Mouse (Mus musculus) ovary, postnatal 10 days (tissue): ENCODE results near the gene Wdr83.

Source experiments
- DNase-seq: peaks from one replicate; pipeline ENCODE4 v3.0.0; 2022; ENCODE audit warnings: low spot score

Gene Wdr83

GRCm38 (mm10) chr8:85076993-85077392, 4.1 kb downstream of the Wdr83 start:
- DNase-seq = no peak

- no peak for DNase-seq
These were observed 5.1 kb downstream of the Wdr83 start for GRCm38 (mm10) chr8:85076001-85076400.

- DNase-seq = no peak
These were observed 6.5 kb downstream of the Wdr83 start for GRCm38 (mm10) chr8:85074617-85075016.

- no peak for DNase-seq
These were observed 6.9 kb downstream of the Wdr83 start for GRCm38 (mm10) chr8:85074167-85074566.

GRCm38 (mm10) chr8:85073041-85073612, 8.0 kb downstream of the Wdr83 start:
- DNase-seq = no peak

GRCm38 (mm10) chr8:85072364-85072929, 8.7 kb downstream of the Wdr83 start:
- DNase-seq = no peak

GRCm38 (mm10) chr8:85071514-85072281, 9.4 kb downstream of the Wdr83 start, which contains the start of gene Dhps:
Gene Dhps (plus strand): TSS chr8:85071757.
- peak; percentile 69 for DNase-seq

GRCm38 (mm10) chr8:85071041-85071440, 10.1 kb downstream of the Wdr83 start:
- no peak for DNase-seq

GRCm38 (mm10) chr8:85067982-85068381, 13.1 kb downstream of the Wdr83 start, which contains the start of gene Gm5741:
Gene Gm5741 (minus strand): TSS chr8:85067982.
- no peak for DNase-seq

GRCm38 (mm10) chr8:85067155-85067554, 14.0 kb downstream of the Wdr83 start:
- DNase-seq = no peak

- no peak for DNase-seq
These were observed 15.9 kb downstream of the Wdr83 start for GRCm38 (mm10) chr8:85065213-85065612.

GRCm38 (mm10) chr8:85062603-85063002, 18.5 kb downstream of the Wdr83 start:
- DNase-seq = no peak

GRCm38 (mm10) chr8:85059879-85060616, 21.1 kb downstream of the Wdr83 start, which contains the start of gene Fbxw9:
Gene Fbxw9 (plus strand): TSS chr8:85060055.
- peak; percentile 72 for DNase-seq

GRCm38 (mm10) chr8:85057367-85057766, 23.7 kb downstream of the Wdr83 start:
- no peak for DNase-seq

- no peak for DNase-seq
These were observed 37.5 kb downstream of the Wdr83 start for GRCm38 (mm10) chr8:85043619-85044018.

GRCm38 (mm10) chr8:85037681-85038531, 43.2 kb downstream of the Wdr83 start:
- DNase-seq = peak; percentile 30

- DNase-seq = no peak
These were observed 43.8 kb downstream of the Wdr83 start for GRCm38 (mm10) chr8:85037366-85037680.

- DNase-seq = peak; percentile 84
These were observed 44.3 kb downstream of the Wdr83 start, which contains the start of gene Tnpo2 for GRCm38 (mm10) chr8:85036718-85037365. Gene Tnpo2 (plus strand): TSS chr8:85036915.

GRCm38 (mm10) chr8:85036381-85036717, 44.8 kb downstream of the Wdr83 start:
- DNase-seq = peak; percentile 61

GRCm38 (mm10) chr8:85035728-85036310, 45.3 kb downstream of the Wdr83 start:
- DNase-seq = no peak
